Mouse (Mus musculus) erythroblast, embryonic 14.5 days (primary cell): Measurements from ENCODE around the gene Btbd10.

Experiments
- GATA1 ChIP-seq: IDR thresholded peaks from 2 replicates; pipeline ENCODE4 v1.6.1; 2012; ENCODE audit warnings: low read length, inconsistent platforms, mixed read lengths
- TAL1 ChIP-seq: IDR thresholded peaks from 3 replicates; pipeline ENCODE4 v1.6.1; 2012; ENCODE audit warnings: low read length, inconsistent platforms, mixed read lengths

- TF ChIP-seq GATA1 (no peak), TAL1 (no peak)
Observed at GRCm38 (mm10) chr7:113310136-113310535, 59.1 kb downstream of the Btbd10 start.
